Mouse (Mus musculus) small intestine, adult 2 months (tissue): Measurements from ENCODE around the gene 1700125H20Rik. TPM values are rescaled to one million over a fixed set of nuclear protein-coding genes. Genes with fewer than 3 reads are reported as not detected.

Experiments
- H3K27ac ChIP-seq: fragments of 200-500 bp; 2 replicates; pipeline ENCODE4 v1.5.1; 2012; ENCODE audit warnings: low read depth, low read length, control low read depth, inconsistent platforms; ENCODE audit not compliant: insufficient read depth
- H3K27me3 ChIP-seq: fragments of 200-500 bp; 2 replicates; pipeline ENCODE4 v1.6.1; 2012; ENCODE audit warnings: mild to moderate bottlenecking, moderate library complexity, low read length, inconsistent platforms; ENCODE audit not compliant: control insufficient read depth, insufficient read depth
- H3K36me3 ChIP-seq: fragments of 200-500 bp; 2 replicates; pipeline ENCODE4 v1.6.1; 2012; ENCODE audit warnings: mild to moderate bottlenecking, low read length, control low read depth, inconsistent platforms; ENCODE audit not compliant: control insufficient read depth, insufficient read depth
- H3K4me1 ChIP-seq: fragments of 200-500 bp; 2 replicates; pipeline ENCODE4 v1.6.1; 2012; ENCODE audit warnings: low read length, inconsistent platforms, mixed read lengths; ENCODE audit not compliant: control insufficient read depth, insufficient read depth, insufficient read length
- H3K4me3 ChIP-seq: fragments of 200-500 bp; 2 replicates; pipeline ENCODE4 v1.5.1; 2012; ENCODE audit warnings: low read depth, mild to moderate bottlenecking, control low read depth, inconsistent platforms, low read length, moderate library complexity
- CTCF ChIP-seq: fragments of 200-500 bp; IDR thresholded peaks from 2 replicates; pipeline ENCODE4 v1.5.1; 2012; ENCODE audit warnings: low read depth, mild to moderate bottlenecking, control low read depth, inconsistent platforms, low read length, moderate library complexity, mixed read lengths; ENCODE audit not compliant: insufficient replicate concordance, insufficient read length; ENCODE audit errors: extremely low read depth
- POLR2A ChIP-seq: fragments of 200-500 bp; IDR thresholded peaks from 2 replicates; pipeline ENCODE4 v1.6.1; 2012; ENCODE audit warnings: low read depth, mild to moderate bottlenecking, control low read depth, inconsistent platforms, low read length, moderate library complexity
- WGBS: fragments of 180-500 bp; shearing (Covaris S2); methylation state at CpG from one replicate; pipeline ENCODE4 v1.1.7; 2018; 5-methylcytosine and 5-hydroxymethylcytosine counted together
- polyA plus RNA-seq: library from polyadenylated mRNA; depleted of rRNA; stranded (reverse); fragments of >200 nt; gene quantifications from 2 replicates; pipeline ENCODE4 v1.2.3, GENCODE M21; 2012

The 1700125H20Rik gene
- polyA plus RNA-seq, 1 experiment: not detected

DNA sequence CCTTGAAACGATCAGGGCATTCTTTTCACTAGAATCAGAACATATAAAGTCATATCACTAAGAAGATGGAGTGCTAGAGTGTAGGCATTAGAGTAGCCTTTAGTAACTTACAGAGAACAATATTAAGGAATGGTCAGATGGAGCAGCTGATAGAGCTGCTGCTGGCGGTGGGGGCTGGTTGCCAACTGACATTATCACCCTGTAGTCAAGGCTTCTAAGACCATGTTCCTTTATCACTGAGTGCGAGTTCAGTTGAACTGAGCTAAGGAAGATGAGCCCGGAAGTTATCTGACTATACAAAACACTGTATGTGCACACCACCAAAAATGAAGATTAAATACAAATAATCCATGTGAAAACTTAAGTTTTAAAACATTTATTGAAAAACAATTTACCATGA, 18.9 kb downstream of the 1700125H20Rik start:
- 83% methylated on average over 4 of the region's 4 CpGs for WGBS
- Histone ChIP-seq H3K27ac (no peak overlapping the region), H3K4me1 (no peaks in the 10 kb centered on the region), H3K27me3 (no peaks in the 10 kb centered on the region), H3K4me3 (no peak overlapping the region), H3K36me3 (peaks cover 35% of the 10 kb centered on the region)
- TF ChIP-seq POLR2A (no peak), CTCF (no peak)

DNA sequence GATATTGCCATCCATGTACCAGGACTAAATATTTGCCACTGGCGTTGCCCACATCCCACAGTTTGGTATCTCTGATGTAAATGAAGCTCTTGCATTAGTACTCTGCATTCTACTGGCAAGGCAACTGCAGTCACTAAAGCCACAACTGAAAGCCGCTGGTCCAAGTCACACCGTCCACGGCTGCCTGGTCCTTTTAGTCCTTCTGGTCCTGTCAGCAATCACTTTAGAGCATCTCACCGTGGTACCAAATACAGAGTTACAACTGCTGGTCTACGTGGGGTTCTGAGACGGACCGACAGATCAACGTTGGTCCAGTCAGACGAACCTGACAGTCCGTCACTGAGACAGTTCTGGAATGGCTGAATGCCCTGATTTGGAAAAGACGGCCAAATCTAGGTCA, 20.5 kb downstream of the 1700125H20Rik start:
- Histone ChIP-seq H3K4me3 (no peak overlapping the region), H3K36me3 (peaks cover 49% of the 10 kb centered on the region), H3K27me3 (no peaks in the 10 kb centered on the region), H3K27ac (no peak overlapping the region), H3K4me1 (no peaks in the 10 kb centered on the region)
- WGBS: 92% methylated on average over 12 of the region's 12 CpGs
- TF ChIP-seq CTCF: no peak
- no peak for TF ChIP-seq POLR2A

DNA sequence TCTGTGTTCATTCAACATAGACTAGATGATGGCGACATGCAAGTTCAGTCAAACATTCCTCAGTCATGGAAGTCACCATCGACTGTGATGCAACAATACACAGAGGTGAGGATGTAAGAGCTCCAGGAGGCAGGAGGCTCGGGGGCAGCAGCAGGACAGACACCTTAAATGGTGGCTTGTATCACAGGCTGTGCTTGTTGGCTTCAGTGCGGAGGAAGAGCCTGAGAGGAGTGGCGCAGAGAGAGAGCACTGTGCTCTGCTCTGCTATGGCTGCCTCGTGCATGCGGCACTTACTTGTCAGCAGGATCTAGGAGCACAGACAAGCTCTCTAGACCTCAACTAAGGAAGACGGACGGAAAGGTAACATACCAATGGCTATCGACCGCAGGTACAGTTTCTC, 24.0 kb downstream of the 1700125H20Rik start:
- Histone ChIP-seq H3K36me3 (peaks cover 70% of the 10 kb centered on the region), H3K4me1 (no peaks in the 10 kb centered on the region), H3K4me3 (no peak overlapping the region), H3K27me3 (no peaks in the 10 kb centered on the region), H3K27ac (no peak overlapping the region)
- 94% methylated on average over 11 of the region's 11 CpGs for WGBS
- TF ChIP-seq CTCF (no peak), POLR2A (no peak)

DNA sequence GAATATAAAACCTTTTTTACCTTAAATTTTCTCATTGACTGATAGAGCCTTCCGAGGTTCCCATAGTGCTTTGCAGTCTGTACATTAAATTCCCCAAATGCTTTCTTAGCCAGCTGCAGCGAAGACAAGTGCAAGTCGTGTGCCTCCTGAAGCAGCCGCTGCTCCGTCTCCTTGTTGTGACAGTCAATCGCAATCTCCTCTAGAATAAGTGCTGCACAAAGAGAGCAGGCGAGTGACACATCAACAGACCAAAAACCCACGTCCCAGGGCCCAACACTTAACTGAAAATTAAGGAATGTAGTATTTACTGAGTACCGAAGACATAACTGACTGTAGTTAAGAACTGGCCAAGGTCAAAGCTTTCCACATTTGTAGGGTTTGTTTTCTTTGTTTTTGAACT, 25.8 kb downstream of the 1700125H20Rik start:
- no peaks in the 10 kb centered on the region for H3K4me1 ChIP-seq
- H3K27me3 ChIP-seq: no peaks in the 10 kb centered on the region
- no peak overlapping the region for H3K27ac ChIP-seq
- 91% methylated on average over 9 of the region's 9 CpGs for WGBS
- no peak for TF ChIP-seq POLR2A
- no peak for TF ChIP-seq CTCF
- peaks cover 69% of the 10 kb centered on the region for H3K36me3 ChIP-seq
- no peak overlapping the region for H3K4me3 ChIP-seq

DNA sequence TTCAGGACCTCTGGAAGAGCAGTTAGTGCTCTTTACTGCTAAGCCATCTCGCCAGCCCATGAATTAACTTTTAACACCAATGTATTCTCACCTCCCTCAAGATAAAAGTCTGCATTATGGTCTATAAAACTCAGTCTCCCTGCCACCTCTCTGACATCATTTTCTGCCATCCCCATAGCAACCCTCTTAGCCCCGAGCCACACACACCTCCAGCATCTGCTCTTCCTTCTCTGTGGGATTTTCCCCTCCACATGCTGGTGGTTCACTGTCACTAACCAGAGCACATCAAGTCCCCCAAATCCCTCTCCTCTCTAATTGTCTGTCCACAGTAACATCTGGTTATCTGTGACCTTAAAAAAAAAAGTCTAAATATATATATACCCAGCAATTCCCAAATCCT, 28.7 kb downstream of the 1700125H20Rik start:
- Histone ChIP-seq H3K4me3 (no peak overlapping the region), H3K36me3 (peaks cover 66% of the 10 kb centered on the region), H3K27ac (no peak overlapping the region), H3K4me1 (no peaks in the 10 kb centered on the region), H3K27me3 (no peaks in the 10 kb centered on the region)
- whole genome bisulfite sequencing: 59% methylated on average over 2 of the region's 2 CpGs
- no peak for TF ChIP-seq POLR2A
- TF ChIP-seq CTCF: no peak

DNA sequence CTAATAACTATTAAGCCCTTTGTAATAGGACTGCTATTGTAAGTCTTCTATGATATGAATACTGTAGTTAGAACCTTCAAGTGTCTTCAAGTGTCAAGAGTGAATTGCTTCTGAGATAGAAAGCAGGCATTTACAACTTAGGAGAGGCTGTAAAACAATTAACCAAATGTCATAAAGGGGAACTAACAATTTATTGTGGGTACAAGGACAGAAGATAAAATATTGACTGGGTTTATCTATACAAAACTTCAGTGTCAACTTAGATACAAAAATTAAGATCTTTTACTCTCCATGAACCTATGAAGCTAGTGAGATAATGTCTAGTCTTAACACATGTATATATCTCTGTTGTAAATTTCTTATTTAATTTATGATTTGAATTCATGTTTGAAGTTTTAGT, 36.0 kb downstream of the 1700125H20Rik start:
- Histone ChIP-seq H3K4me1 (no peaks in the 10 kb centered on the region), H3K27me3 (no peaks in the 10 kb centered on the region), H3K4me3 (no peak overlapping the region), H3K36me3 (peaks cover 43% of the 10 kb centered on the region), H3K27ac (no peak overlapping the region)
- TF ChIP-seq CTCF (no peak), POLR2A (no peak)

DNA sequence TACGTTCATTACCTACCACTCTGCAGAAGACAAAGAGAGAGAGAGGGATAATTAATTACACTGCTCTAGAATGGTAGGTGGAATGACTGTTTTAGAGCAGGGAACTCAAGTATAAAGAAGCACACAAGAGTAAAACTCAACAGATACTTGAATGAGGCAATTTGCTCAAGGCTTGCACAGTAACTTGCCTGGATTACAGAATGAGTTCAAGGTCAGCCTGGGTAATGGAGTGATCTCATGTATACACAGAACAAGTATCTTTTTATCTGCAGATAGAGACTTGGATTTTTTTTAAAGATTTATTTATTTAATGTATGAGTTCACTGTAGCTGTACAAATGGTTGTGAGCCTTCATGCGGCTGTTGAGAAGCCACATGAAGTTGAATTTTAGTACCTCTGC, 40.9 kb downstream of the 1700125H20Rik start:
- Histone ChIP-seq H3K4me3 (no peak overlapping the region), H3K36me3 (peaks cover 54% of the 10 kb centered on the region), H3K27ac (no peak overlapping the region), H3K4me1 (no peaks in the 10 kb centered on the region), H3K27me3 (no peaks in the 10 kb centered on the region)
- 89% methylated on average over 2 of the region's 2 CpGs for WGBS
- TF ChIP-seq CTCF (no peak), POLR2A (no peak)

DNA sequence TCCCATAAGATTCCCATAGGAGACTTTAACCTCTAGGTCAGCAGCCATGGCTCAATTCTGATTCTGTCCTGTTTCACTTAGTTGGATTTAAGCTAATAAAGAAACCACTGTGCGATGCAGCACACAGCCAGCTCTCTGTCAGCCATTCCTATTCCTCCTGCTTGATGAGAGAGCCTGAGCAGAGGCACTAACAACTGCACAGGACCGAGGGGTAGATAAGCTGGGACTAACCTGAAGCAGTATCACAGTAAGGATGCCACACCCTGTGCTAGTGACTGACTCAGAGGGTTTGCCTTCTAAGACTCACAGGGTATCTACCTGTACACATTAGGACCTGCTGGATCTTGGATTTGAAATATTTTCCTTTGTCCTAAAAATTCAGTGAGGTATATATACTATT, 43.0 kb downstream of the 1700125H20Rik start:
- 65% methylated on average over 2 of the region's 2 CpGs for WGBS
- no peak for TF ChIP-seq POLR2A
- TF ChIP-seq CTCF: no peak
- H3K36me3 ChIP-seq: peaks cover 47% of the 10 kb centered on the region
- H3K4me3 ChIP-seq: no peak overlapping the region
- no peaks in the 10 kb centered on the region for H3K4me1 ChIP-seq
- H3K27me3 ChIP-seq: no peaks in the 10 kb centered on the region
- H3K27ac ChIP-seq: no peak overlapping the region
